Mouse (Mus musculus) neutrophil, adult 83 days (primary cell): ENCODE results near the gene Car7. TPM values are rescaled to one million over a fixed set of nuclear protein-coding genes. Genes with fewer than 3 reads are reported as not detected.

Experiments used
- total RNA-seq, 2 experiments: library from RNA; stranded (reverse); gene quantifications; one replicate each; pipeline ENCODE4 v1.2.4; 2023

Car7 gene
- total RNA-seq = under 1 TPM; 0.70 to 0.71 TPM

DNA sequence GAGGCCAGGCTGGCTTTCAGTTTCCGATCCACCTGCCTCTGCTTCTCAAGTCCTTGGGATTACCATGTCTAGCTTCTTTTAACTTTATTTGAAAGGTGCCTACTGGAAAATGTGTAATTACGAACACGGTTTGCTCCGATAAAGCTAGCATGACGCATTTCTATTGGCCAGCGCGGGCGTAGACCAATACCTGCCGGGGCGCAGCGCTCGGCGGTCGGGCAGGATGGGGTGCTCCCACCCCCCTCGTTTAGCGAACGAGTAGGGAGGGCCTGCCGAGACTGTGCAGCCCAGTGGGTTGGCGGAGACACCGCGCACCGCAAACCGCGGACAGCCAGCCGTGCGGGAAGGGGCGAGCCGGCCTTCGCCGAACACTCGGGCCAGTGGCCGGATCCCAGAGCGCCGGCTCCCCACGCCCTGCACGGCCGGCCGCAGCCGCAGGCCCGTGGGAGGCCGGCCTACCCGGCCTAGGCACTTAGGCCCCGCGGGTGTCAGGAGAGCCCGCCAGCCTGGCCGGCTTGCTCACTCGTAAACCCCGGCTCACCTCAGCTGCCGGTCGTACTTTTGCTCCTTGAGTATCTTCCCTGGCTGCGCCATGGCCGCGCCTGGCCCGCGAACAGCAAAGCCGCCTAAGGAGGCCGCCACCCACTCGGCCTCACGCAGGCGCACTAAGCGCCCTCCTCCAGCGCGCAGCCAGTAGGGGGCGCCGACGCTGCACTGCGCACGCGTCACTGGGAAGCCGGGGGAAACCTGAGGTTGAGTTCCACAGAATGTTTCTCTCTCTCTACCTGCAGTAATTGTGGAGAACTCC is at the start of gene Car7, which contains the start of gene Nae1:
Gene Car7, plus strand, starts transcription at position 719 of the 808 bp plus-strand sequence.
Gene Nae1, minus strand, starts transcription at position 667 of the 808 bp plus-strand sequence.

DNA sequence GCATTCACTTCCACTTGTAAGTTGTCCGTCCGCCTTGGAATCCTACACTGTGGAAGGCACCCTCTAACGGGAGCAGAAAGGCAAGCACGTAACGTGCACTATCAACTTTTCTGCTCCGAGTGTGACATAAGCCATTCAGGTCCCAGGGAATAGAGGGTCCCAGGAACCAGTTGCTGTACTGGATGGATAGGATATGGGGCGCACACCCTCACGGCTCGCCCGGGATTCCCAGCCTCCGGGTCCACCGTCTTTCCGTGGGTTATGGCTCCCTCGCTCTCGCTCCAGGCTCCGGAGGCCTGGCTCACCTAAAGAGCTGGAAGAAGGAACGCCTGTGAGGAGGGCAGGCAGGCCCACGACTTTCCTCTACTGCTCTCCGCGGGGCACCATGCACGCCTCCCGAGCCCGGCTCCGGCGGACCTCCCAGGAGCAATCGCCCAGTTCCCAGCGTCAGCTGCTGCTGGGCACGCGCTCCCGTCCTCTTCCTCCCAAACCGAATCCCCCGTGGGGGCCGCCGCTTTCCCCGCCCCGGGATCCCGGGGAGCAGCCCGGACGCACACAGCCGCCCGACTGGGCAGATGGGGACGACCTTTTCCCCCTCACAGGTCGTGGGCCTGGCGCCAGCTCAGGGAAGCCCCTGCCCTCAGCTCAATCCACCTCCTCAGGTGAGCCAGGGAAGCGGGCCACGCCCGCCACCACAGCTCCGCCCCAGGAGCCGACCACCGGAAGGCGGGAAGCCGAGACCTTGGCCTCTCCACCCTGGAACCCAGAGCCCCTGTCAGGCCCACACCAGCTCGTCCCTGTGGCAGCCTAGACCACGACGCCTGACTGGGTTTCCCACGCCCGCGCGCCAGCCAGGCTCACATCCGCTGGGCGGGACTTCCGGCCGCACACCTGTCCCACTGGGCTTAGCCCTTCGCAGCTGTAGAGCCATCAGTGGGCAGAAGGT is 25.2 kb upstream of the Car7 start, which contains the start of gene Terb1:
Gene Terb1, minus strand, starts transcription at position 850 of the 946 bp plus-strand sequence.

DNA sequence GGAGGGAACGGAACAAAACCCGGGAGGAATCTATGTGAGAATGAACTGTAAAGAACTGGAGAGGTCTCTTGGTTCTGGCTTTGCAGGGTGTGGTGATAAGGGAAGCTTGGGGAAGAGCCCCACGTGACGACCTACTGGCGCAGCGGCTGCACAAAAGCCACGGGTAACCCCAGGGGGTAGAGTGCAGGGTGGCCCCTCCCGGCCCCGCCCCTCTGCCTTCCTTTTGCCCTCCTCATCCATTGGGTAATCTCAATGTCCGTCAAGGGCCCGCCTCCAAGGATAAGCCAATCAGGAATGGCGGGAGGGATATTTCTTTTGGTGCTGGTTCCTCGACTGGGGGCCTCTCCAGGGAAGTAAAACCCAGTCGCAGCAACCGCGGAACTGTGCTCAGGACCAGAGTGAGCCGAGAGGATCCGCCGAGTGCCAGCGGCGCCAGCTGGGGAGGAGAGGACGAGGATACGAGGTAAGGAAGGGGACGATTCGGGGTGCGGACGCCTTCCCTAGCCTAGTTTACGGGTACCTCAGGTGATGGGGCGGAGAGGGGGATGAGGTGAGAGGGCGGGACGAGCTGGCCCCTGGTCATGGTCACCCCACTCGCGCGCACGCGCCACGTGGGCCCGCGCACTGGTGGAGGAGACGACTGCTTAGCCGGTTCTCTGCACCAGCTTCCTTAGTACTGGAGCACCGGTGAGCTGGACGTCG is 56.8 kb downstream of the Car7 start, which contains the start of gene Pdp2:
Gene Pdp2, plus strand, starts transcription at position 319 of the 702 bp plus-strand sequence.

Other genes with a start within 250 kb of the Car7 start
- not detected for gene Cmtm2a, start 241.5 kb upstream of the Car7 start, total RNA-seq
- not detected for gene Gm45711, start 224.6 kb upstream of the Car7 start, total RNA-seq
- not detected for gene Cmtm1, start 224.5 kb upstream of the Car7 start, total RNA-seq
- gene Gm11020, start 213.1 kb upstream of the Car7 start, total RNA-seq = not detected
- not detected for gene Cmtm2b, start 212.5 kb upstream of the Car7 start, total RNA-seq
- gene Cmtm3, start 195.3 kb upstream of the Car7 start, total RNA-seq = 10 to 100 TPM; 24.7 to 37.0 TPM
- under 1 TPM; 0.66 to 0.77 TPM for gene Cmtm4, start 138.9 kb upstream of the Car7 start, total RNA-seq
- gene Dync1li2, start 91.6 kb upstream of the Car7 start, total RNA-seq = 10 to 100 TPM; 30.2 to 42.7 TPM
- gene Terb1, start 24.8 kb upstream of the Car7 start, total RNA-seq = not detected
- 10 to 100 TPM; 15.4 to 16.9 TPM for gene Nae1, start 52 bp upstream of the Car7 start, total RNA-seq
- 1 to 10 TPM; 3.4 to 4.0 TPM for gene Pdp2, start 56.8 kb downstream of the Car7 start, total RNA-seq
- not detected for gene Cdh16, start 89.7 kb downstream of the Car7 start, total RNA-seq
- 1 to 10 TPM; 1.2 to 1.3 TPM for gene Rrad, start 96.6 kb downstream of the Car7 start, total RNA-seq
- 10 to 100 TPM; 17.4 to 17.9 TPM for gene Ciao2b, start 107.3 kb downstream of the Car7 start, total RNA-seq
- gene Ces2a, start 199.3 kb downstream of the Car7 start, total RNA-seq = not detected